Mouse (Mus musculus): ENCODE data around the gene Fry. TPM values are rescaled to one million over a fixed set of nuclear protein-coding genes. Genes with fewer than 3 reads are reported as not detected.
"Not testable (repeated sequence)": the region's sequence is repeated elsewhere in the genome, so short reads cannot be mapped to it uniquely, and the experiment has no call there.

The Fry gene
- polyA plus RNA-seq, 1 experiment = 28.4 TPM

GRCm38 (mm10) chr5:150478612-150479011, 360.2 kb downstream of the Fry start:
- Histone ChIP-seq H3K36me3 (ENCODE audit: control insufficient read depth, insufficient read depth, low read length, poor library complexity, severe bottlenecking) (no peaks in the 10 kb centered on the region), H3K27me3 (ENCODE audit: control insufficient read depth, insufficient read depth, low read length, poor library complexity, severe bottlenecking) (no peaks in the 10 kb centered on the region), H3K9ac (ENCODE audit: low read depth, poor library complexity, severe bottlenecking) (no peak overlapping the region), H3K27ac (ENCODE audit: insufficient read depth, low read length) (no peak overlapping the region), H3K4me1 (ENCODE audit: control insufficient read depth, insufficient read depth, low read length) (no peaks in the 10 kb centered on the region), H3K9me3 (replicated peaks; ENCODE audit: control insufficient read depth, insufficient read depth, low read length, poor library complexity, severe bottlenecking) (no peaks in the 10 kb centered on the region), H3K4me3 (ENCODE audit: low read depth, low read length) (no peak overlapping the region)
- TF ChIP-seq POLR2A (IDR thresholded peaks at IDR 0.05; ENCODE audit: insufficient read depth, low read length) = no peak
- TF ChIP-seq CTCF (IDR thresholded peaks at IDR 0.05; ENCODE audit: low read depth, low read length) = no peak
- TF ChIP-seq EP300 (IDR thresholded peaks at IDR 0.05; ENCODE audit: insufficient read depth, low read depth, low read length) = no peak

DNA sequence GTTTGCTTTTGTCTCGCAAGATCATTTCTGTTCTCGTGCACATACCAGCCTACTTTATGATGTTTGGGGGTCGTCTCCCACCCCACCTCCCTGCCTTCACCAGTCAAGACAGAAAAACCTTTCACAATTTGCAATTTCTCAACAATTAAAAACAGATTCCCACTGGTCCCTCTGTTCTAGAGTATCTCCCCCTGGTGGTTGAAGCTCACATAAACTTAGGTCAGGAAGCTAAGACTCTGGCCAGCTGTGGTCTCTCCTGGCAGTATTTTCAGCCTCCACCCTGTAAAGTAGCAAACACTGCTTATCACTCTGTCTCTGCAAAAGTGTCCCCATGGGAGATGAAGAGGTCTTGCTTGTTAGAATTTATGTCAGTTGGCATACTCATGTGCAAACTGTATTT, 366.8 kb downstream of the Fry start:
- no peaks in the 10 kb centered on the region for H3K27me3 ChIP-seq (ENCODE audit: control insufficient read depth, insufficient read depth, low read length, poor library complexity, severe bottlenecking)
- no peak for TF ChIP-seq POLR2A (IDR thresholded peaks at IDR 0.05; ENCODE audit: insufficient read depth, low read length)
- TF ChIP-seq CTCF (IDR thresholded peaks at IDR 0.05; ENCODE audit: low read depth, low read length) = no peak
- no peak for TF ChIP-seq EP300 (IDR thresholded peaks at IDR 0.05; ENCODE audit: insufficient read depth, low read depth, low read length)
- no peaks in the 10 kb centered on the region for H3K4me1 ChIP-seq (ENCODE audit: control insufficient read depth, insufficient read depth, low read length)
- H3K9ac ChIP-seq (ENCODE audit: low read depth, poor library complexity, severe bottlenecking) = no peak overlapping the region
- H3K36me3 ChIP-seq (ENCODE audit: control insufficient read depth, insufficient read depth, low read length, poor library complexity, severe bottlenecking) = no peaks in the 10 kb centered on the region
- H3K4me3 ChIP-seq (ENCODE audit: low read depth, low read length) = no peak overlapping the region
- H3K27ac ChIP-seq (ENCODE audit: insufficient read depth, low read length) = no peak overlapping the region
- H3K9me3 ChIP-seq (replicated peaks; ENCODE audit: control insufficient read depth, insufficient read depth, low read length, poor library complexity, severe bottlenecking) = no peaks in the 10 kb centered on the region

GRCm38 (mm10) chr5:150490285-150490684, 371.8 kb downstream of the Fry start:
- Histone ChIP-seq H3K36me3 (ENCODE audit: control insufficient read depth, insufficient read depth, low read length, poor library complexity, severe bottlenecking) (no peaks in the 10 kb centered on the region), H3K27ac (ENCODE audit: insufficient read depth, low read length) (no peak overlapping the region), H3K4me3 (ENCODE audit: low read depth, low read length) (no peak overlapping the region), H3K9me3 (replicated peaks; ENCODE audit: control insufficient read depth, insufficient read depth, low read length, poor library complexity, severe bottlenecking) (no peaks in the 10 kb centered on the region), H3K4me1 (ENCODE audit: control insufficient read depth, insufficient read depth, low read length) (no peaks in the 10 kb centered on the region), H3K27me3 (ENCODE audit: control insufficient read depth, insufficient read depth, low read length, poor library complexity, severe bottlenecking) (no peaks in the 10 kb centered on the region), H3K9ac (ENCODE audit: low read depth, poor library complexity, severe bottlenecking) (no peak overlapping the region)
- TF ChIP-seq EP300 (IDR thresholded peaks at IDR 0.05; ENCODE audit: insufficient read depth, low read depth, low read length) = no peak
- TF ChIP-seq CTCF (IDR thresholded peaks at IDR 0.05; ENCODE audit: low read depth, low read length) = no peak
- no peak for TF ChIP-seq POLR2A (IDR thresholded peaks at IDR 0.05; ENCODE audit: insufficient read depth, low read length)

- Histone ChIP-seq H3K4me3 (ENCODE audit: low read depth, low read length) (no peak overlapping the region), H3K9ac (ENCODE audit: low read depth, poor library complexity, severe bottlenecking) (no peak overlapping the region), H3K4me1 (ENCODE audit: control insufficient read depth, insufficient read depth, low read length) (no peaks in the 10 kb centered on the region), H3K27me3 (ENCODE audit: control insufficient read depth, insufficient read depth, low read length, poor library complexity, severe bottlenecking) (no peaks in the 10 kb centered on the region), H3K9me3 (replicated peaks; ENCODE audit: control insufficient read depth, insufficient read depth, low read length, poor library complexity, severe bottlenecking) (no peaks in the 10 kb centered on the region), H3K36me3 (ENCODE audit: control insufficient read depth, insufficient read depth, low read length, poor library complexity, severe bottlenecking) (no peaks in the 10 kb centered on the region), H3K27ac (ENCODE audit: insufficient read depth, low read length) (no peak overlapping the region)
- no peak for TF ChIP-seq EP300 (IDR thresholded peaks at IDR 0.05; ENCODE audit: insufficient read depth, low read depth, low read length)
- no peak for TF ChIP-seq CTCF (IDR thresholded peaks at IDR 0.05; ENCODE audit: low read depth, low read length)
These were observed 372.4 kb downstream of the Fry start for GRCm38 (mm10) chr5:150490821-150491220.

GRCm38 (mm10) chr5:150491573-150492173, 373.2 kb downstream of the Fry start:
- H3K4me1 ChIP-seq (ENCODE audit: control insufficient read depth, insufficient read depth, low read length); H3K27me3 ChIP-seq (ENCODE audit: control insufficient read depth, insufficient read depth, low read length, poor library complexity, severe bottlenecking); H3K4me3 ChIP-seq (ENCODE audit: low read depth, low read length); H3K36me3 ChIP-seq (ENCODE audit: control insufficient read depth, insufficient read depth, low read length, poor library complexity, severe bottlenecking); H3K9me3 ChIP-seq (replicated peaks; ENCODE audit: control insufficient read depth, insufficient read depth, low read length, poor library complexity, severe bottlenecking); H3K27ac ChIP-seq (ENCODE audit: insufficient read depth, low read length); H3K9ac ChIP-seq (ENCODE audit: low read depth, poor library complexity, severe bottlenecking): not testable (repeated sequence)

- no peak overlapping the region for H3K9ac ChIP-seq (ENCODE audit: low read depth, poor library complexity, severe bottlenecking)
- no peak overlapping the region for H3K4me3 ChIP-seq (ENCODE audit: low read depth, low read length)
- no peaks in the 10 kb centered on the region for H3K27me3 ChIP-seq (ENCODE audit: control insufficient read depth, insufficient read depth, low read length, poor library complexity, severe bottlenecking)
- TF ChIP-seq EP300 (IDR thresholded peaks at IDR 0.05; ENCODE audit: insufficient read depth, low read depth, low read length) = no peak
- no peak for TF ChIP-seq POLR2A (IDR thresholded peaks at IDR 0.05; ENCODE audit: insufficient read depth, low read length)
- TF ChIP-seq CTCF (IDR thresholded peaks at IDR 0.05; ENCODE audit: low read depth, low read length) = peak; percentile 89
- H3K27ac ChIP-seq (ENCODE audit: insufficient read depth, low read length) = no peak overlapping the region
- H3K36me3 ChIP-seq (ENCODE audit: control insufficient read depth, insufficient read depth, low read length, poor library complexity, severe bottlenecking) = no peaks in the 10 kb centered on the region
- H3K9me3 ChIP-seq (replicated peaks; ENCODE audit: control insufficient read depth, insufficient read depth, low read length, poor library complexity, severe bottlenecking) = no peaks in the 10 kb centered on the region
- H3K4me1 ChIP-seq (ENCODE audit: control insufficient read depth, insufficient read depth, low read length) = no peaks in the 10 kb centered on the region
These were observed 377.3 kb downstream of the Fry start for GRCm38 (mm10) chr5:150495792-150496191.
